Mouse (Mus musculus): ENCODE measurements at regions not wholly inside any gene's neighbourhood (a gene's known extent, or its start where the extent isn't known, plus 50 kb on each side); places are given as distances from the start of the nearest gene placed in this dataset.

DNA sequence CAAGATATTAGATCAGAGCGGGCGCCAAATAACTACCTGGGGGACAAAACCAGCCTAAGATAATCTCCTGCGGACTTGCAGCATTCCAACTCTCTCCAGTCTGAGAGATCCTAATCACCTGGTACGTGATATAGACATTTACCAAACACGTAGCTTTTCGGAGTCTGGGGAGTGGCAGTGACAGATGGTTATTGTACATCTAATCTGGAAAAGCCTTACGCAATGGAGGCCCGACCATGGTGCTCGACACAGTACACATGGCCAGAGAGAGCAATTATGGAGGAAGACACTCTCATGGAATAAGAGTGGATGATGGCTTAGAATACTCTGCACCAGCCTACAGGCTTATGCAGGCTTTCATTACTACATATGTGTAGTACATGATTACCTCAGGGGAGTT, 315.6 kb upstream of the Hs6st1 start:
- H3K4me3 ChIP-seq (ENCODE audit: insufficient read depth, low read depth, low read length): no peak overlapping the region
- H3K9ac ChIP-seq (ENCODE audit: low read depth, low read length): no peak overlapping the region
- H3K27ac ChIP-seq (replicated peaks; ENCODE audit: insufficient read depth, low read depth, low read length): no peak overlapping the region
- H3K79me2 ChIP-seq (ENCODE audit: control insufficient read depth, insufficient read depth, low read length): no peaks in the 10 kb centered on the region
- no peak for TF ChIP-seq CTCF (IDR thresholded peaks at IDR 0.05; ENCODE audit: low read depth, low read length)
- no peak for TF ChIP-seq POLR2A (IDR thresholded peaks at IDR 0.05; ENCODE audit: extremely low read depth, insufficient read depth, low read length)
- 86% methylated on average over 9 of the region's 9 CpGs for WGBS
- no peaks in the 10 kb centered on the region for H3K27me3 ChIP-seq (ENCODE audit: control insufficient read depth, insufficient read depth, low read length)
- no peaks in the 10 kb centered on the region for H3K4me1 ChIP-seq (ENCODE audit: control insufficient read depth, insufficient read depth, low read length)
- no peaks in the 10 kb centered on the region for H3K36me3 ChIP-seq (ENCODE audit: control insufficient read depth, insufficient read depth, low read length)
- no peak for DNase-seq (ENCODE audit: extremely low read depth, low read depth, low spot score)

DNA sequence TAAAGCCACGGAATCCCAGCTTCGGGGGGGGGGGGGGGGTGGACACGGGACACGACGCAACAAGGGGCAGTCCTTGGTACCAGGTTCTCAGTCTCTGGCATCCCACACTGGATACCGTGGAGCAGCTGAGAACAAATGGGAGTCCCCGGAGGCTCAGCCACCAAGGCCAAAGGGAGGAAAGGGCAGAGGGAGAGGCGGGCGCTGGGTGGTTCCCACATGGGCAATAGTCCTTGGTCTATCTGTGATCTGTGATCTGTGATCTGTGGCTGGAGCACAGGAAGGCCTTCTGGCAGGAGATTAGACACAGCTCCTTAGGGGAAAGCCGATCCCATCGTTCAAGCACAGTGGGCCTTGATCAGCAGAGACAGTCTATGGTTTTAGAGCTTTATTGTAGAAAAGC, 314.0 kb upstream of the Hs6st1 start:
- no peak overlapping the region for H3K9ac ChIP-seq (ENCODE audit: low read depth, low read length)
- H3K79me2 ChIP-seq (ENCODE audit: control insufficient read depth, insufficient read depth, low read length): no peaks in the 10 kb centered on the region
- H3K36me3 ChIP-seq (ENCODE audit: control insufficient read depth, insufficient read depth, low read length): no peaks in the 10 kb centered on the region
- TF ChIP-seq POLR2A (IDR thresholded peaks at IDR 0.05; ENCODE audit: extremely low read depth, insufficient read depth, low read length): no peak
- no peak for TF ChIP-seq CTCF (IDR thresholded peaks at IDR 0.05; ENCODE audit: low read depth, low read length)
- no peak overlapping the region for H3K4me3 ChIP-seq (ENCODE audit: insufficient read depth, low read depth, low read length)
- DNase-seq (ENCODE audit: extremely low read depth, low read depth, low spot score): peak; percentile 64
- 81% methylated on average over 8 of the region's 11 CpGs for WGBS
- H3K27me3 ChIP-seq (ENCODE audit: control insufficient read depth, insufficient read depth, low read length): no peaks in the 10 kb centered on the region
- no peaks in the 10 kb centered on the region for H3K4me1 ChIP-seq (ENCODE audit: control insufficient read depth, insufficient read depth, low read length)
- no peak overlapping the region for H3K27ac ChIP-seq (replicated peaks; ENCODE audit: insufficient read depth, low read depth, low read length)

DNA sequence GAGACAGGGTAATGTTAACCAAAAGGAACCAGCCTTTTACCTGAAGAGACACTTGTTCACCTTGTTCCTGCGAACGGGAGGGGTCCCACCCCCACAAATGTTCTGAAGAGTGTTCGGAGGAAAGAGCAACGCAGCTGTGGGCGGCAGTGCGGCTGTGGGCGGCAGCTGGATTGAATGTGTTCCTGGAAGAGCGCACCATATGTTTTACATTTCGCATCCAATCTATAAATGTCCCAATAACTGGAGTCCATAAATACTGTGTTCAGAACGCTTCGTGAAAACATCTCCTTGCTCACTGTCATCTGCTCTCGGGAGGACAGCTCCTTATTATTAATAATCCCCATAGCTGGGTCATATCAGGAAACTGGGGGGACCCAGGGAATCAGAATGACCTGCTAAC, 309.2 kb upstream of the Hs6st1 start:
- Histone ChIP-seq H3K4me1 (ENCODE audit: control insufficient read depth, insufficient read depth, low read length) (no peaks in the 10 kb centered on the region; the same call in 1 of the 2 replicates), H3K4me3 (ENCODE audit: insufficient read depth, low read depth, low read length) (no peak overlapping the region), H3K79me2 (ENCODE audit: control insufficient read depth, insufficient read depth, low read length) (no peaks in the 10 kb centered on the region), H3K27ac (replicated peaks; ENCODE audit: insufficient read depth, low read depth, low read length) (no peak overlapping the region), H3K27me3 (ENCODE audit: control insufficient read depth, insufficient read depth, low read length) (no peaks in the 10 kb centered on the region), H3K9ac (ENCODE audit: low read depth, low read length) (no peak overlapping the region), H3K36me3 (ENCODE audit: control insufficient read depth, insufficient read depth, low read length) (no peaks in the 10 kb centered on the region)
- DNase-seq (ENCODE audit: extremely low read depth, low read depth, low spot score): no peak
- WGBS: 94% methylated on average over 12 of the region's 12 CpGs
- TF ChIP-seq CTCF (IDR thresholded peaks at IDR 0.05; ENCODE audit: low read depth, low read length) (no peak), POLR2A (IDR thresholded peaks at IDR 0.05; ENCODE audit: extremely low read depth, insufficient read depth, low read length) (no peak)

DNA sequence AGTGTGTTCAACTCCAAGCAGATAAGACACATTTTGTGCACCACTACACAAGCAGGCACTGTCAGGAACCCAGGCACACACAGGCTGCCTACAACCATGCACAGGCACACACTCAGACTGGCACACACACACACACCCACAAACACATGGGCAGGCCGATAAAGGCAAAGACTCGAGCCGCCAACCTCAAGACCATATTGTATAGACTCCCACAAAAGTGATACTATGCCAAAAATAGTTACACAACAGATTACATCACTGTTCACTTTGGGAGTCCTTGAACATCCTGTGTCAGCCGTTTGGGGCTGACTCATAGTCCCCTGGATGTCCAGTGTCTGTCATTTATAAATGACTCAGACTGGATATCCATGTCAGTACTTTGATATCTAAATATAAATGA, 308.6 kb upstream of the Hs6st1 start:
- Histone ChIP-seq H3K27me3 (ENCODE audit: control insufficient read depth, insufficient read depth, low read length) (no peaks in the 10 kb centered on the region), H3K36me3 (ENCODE audit: control insufficient read depth, insufficient read depth, low read length) (no peaks in the 10 kb centered on the region), H3K27ac (replicated peaks; ENCODE audit: insufficient read depth, low read depth, low read length) (no peak overlapping the region), H3K4me1 (ENCODE audit: control insufficient read depth, insufficient read depth, low read length) (peaks cover 4% of the 10 kb centered on the region), H3K4me3 (ENCODE audit: insufficient read depth, low read depth, low read length) (no peak overlapping the region), H3K79me2 (ENCODE audit: control insufficient read depth, insufficient read depth, low read length) (no peaks in the 10 kb centered on the region), H3K9ac (ENCODE audit: low read depth, low read length) (no peak overlapping the region)
- TF ChIP-seq POLR2A (IDR thresholded peaks at IDR 0.05; ENCODE audit: extremely low read depth, insufficient read depth, low read length) (no peak), CTCF (IDR thresholded peaks at IDR 0.05; ENCODE audit: low read depth, low read length) (no peak)
- DNase-seq (ENCODE audit: extremely low read depth, low read depth, low spot score): peak; percentile 64
- 17% methylated on average over 4 of the region's 4 CpGs for WGBS

DNA sequence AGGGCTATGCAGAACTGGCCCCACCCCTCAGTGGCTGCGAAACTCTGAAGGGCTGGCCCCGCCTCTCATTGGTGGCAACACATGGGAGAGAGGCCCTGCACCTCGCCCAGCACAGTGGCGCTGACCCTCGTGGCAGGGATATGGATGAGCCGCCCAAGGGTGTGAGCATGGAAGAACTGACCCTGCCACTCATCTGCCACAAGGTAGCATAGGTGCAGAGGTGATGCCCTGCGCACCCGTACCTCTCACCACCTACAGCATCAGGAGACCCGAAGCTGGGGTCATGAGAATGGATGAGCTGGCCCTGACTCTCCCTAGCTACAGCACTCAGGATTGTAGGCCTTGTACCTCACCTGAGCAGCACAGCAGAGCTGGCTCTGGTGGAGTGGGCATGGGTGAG, 305.1 kb upstream of the Hs6st1 start:
- H3K27me3 ChIP-seq (ENCODE audit: control insufficient read depth, insufficient read depth, low read length): no peaks in the 10 kb centered on the region
- peaks cover 4% of the 10 kb centered on the region for H3K4me1 ChIP-seq (ENCODE audit: control insufficient read depth, insufficient read depth, low read length)
- 93% methylated on average over 9 of the region's 9 CpGs for WGBS
- no peak for DNase-seq (ENCODE audit: extremely low read depth, low read depth, low spot score)
- H3K4me3 ChIP-seq (ENCODE audit: insufficient read depth, low read depth, low read length): no peak overlapping the region
- H3K27ac ChIP-seq (replicated peaks; ENCODE audit: insufficient read depth, low read depth, low read length): no peak overlapping the region
- TF ChIP-seq CTCF (IDR thresholded peaks at IDR 0.05; ENCODE audit: low read depth, low read length) (no peak), POLR2A (IDR thresholded peaks at IDR 0.05; ENCODE audit: extremely low read depth, insufficient read depth, low read length) (no peak)
- H3K36me3 ChIP-seq (ENCODE audit: control insufficient read depth, insufficient read depth, low read length): no peaks in the 10 kb centered on the region
- no peaks in the 10 kb centered on the region for H3K79me2 ChIP-seq (ENCODE audit: control insufficient read depth, insufficient read depth, low read length)
- H3K9ac ChIP-seq (ENCODE audit: low read depth, low read length): no peak overlapping the region

DNA sequence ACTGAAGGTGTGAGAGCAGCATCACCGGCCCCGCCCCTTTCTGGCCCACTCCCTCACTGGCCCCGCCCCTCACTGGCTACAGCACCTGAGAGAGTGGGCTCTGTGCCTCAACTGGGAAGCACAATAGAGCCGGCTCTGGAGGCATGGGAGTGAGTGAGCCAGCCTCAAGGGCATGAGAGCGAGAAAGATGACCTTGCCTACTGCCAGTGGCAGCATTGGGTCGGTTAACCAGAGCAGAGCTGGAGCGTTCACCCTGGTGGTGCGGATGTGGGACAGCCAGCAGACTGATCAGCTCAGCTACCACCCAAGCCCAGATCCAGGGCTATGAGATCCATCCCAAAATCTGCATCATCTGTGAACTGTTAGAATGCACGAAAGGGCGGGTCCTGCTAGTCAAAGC, 304.7 kb upstream of the Hs6st1 start:
- no peaks in the 10 kb centered on the region for H3K36me3 ChIP-seq (ENCODE audit: control insufficient read depth, insufficient read depth, low read length)
- no peak overlapping the region for H3K4me3 ChIP-seq (ENCODE audit: insufficient read depth, low read depth, low read length)
- no peak overlapping the region for H3K9ac ChIP-seq (ENCODE audit: low read depth, low read length)
- 79% methylated on average over 10 of the region's 10 CpGs for WGBS
- peak overlapping the region; percentile 6; the same call in 1 of the 2 replicates for H3K27ac ChIP-seq (replicated peaks; ENCODE audit: insufficient read depth, low read depth, low read length)
- no peaks in the 10 kb centered on the region for H3K27me3 ChIP-seq (ENCODE audit: control insufficient read depth, insufficient read depth, low read length)
- H3K79me2 ChIP-seq (ENCODE audit: control insufficient read depth, insufficient read depth, low read length): no peaks in the 10 kb centered on the region
- no peak for DNase-seq (ENCODE audit: extremely low read depth, low read depth, low spot score)
- H3K4me1 ChIP-seq (ENCODE audit: control insufficient read depth, insufficient read depth, low read length): peaks cover 4% of the 10 kb centered on the region
- TF ChIP-seq POLR2A (IDR thresholded peaks at IDR 0.05; ENCODE audit: extremely low read depth, insufficient read depth, low read length): no peak
- no peak for TF ChIP-seq CTCF (IDR thresholded peaks at IDR 0.05; ENCODE audit: low read depth, low read length)
